Mouse (Mus musculus): ENCODE results near the gene Prkaca. TPM values are rescaled to one million over a fixed set of nuclear protein-coding genes. Genes with fewer than 3 reads are reported as not detected.

Prkaca gene
- total RNA-seq, 2 experiments from 2014 or later: 353 to 360 TPM

- no peak for DNase-seq (ENCODE audit: low spot score)
- intact Hi-C loops (cut with DNase I): no loop called here
Observed at GRCm38 (mm10) chr8:84021569-84021968, 48.8 kb downstream of the Prkaca start.

GRCm38 (mm10) chr8:84023085-84023484, 50.3 kb downstream of the Prkaca start:
- intact Hi-C loops (cut with DNase I): no loop called here
- no peak for DNase-seq (ENCODE audit: low spot score)

GRCm38 (mm10) chr8:84023631-84024030, 50.8 kb downstream of the Prkaca start:
- intact Hi-C loops (cut with DNase I): no loop called here
- DNase-seq (ENCODE audit: low spot score): no peak

GRCm38 (mm10) chr8:84024171-84024570, 51.4 kb downstream of the Prkaca start:
- DNase-seq (ENCODE audit: low spot score): no peak
- intact Hi-C loops (cut with DNase I): no loop called here

GRCm38 (mm10) chr8:84025863-84026262, 53.1 kb downstream of the Prkaca start:
- no peak for DNase-seq (ENCODE audit: low spot score)
- intact Hi-C loops (cut with DNase I): no loop called here

- DNase-seq (ENCODE audit: low spot score): no peak
- intact Hi-C loops (cut with DNase I): no loop called here
Observed at GRCm38 (mm10) chr8:84027449-84027848, 54.7 kb downstream of the Prkaca start.

GRCm38 (mm10) chr8:84029272-84029671, 56.5 kb downstream of the Prkaca start:
- intact Hi-C loops (cut with DNase I): no loop called here
- no peak for DNase-seq (ENCODE audit: low spot score)

- no peak for DNase-seq (ENCODE audit: low spot score)
- intact Hi-C loops (cut with DNase I): no loop called here
Observed at GRCm38 (mm10) chr8:84032777-84033176, 60.0 kb downstream of the Prkaca start.

- intact Hi-C loops (cut with DNase I): loop anchor here (5.0 kb wide), 2 partner anchors 254 to 319 kb away; no protein-coding TSS in a partner anchor
- no peak for DNase-seq (ENCODE audit: low spot score)
Observed at GRCm38 (mm10) chr8:84038015-84038414, 65.2 kb downstream of the Prkaca start.

- DNase-seq (ENCODE audit: low spot score): no peak
- intact Hi-C loops (cut with DNase I): loop anchor here (5.0 kb wide), 2 partner anchors 253 to 318 kb away; no protein-coding TSS in a partner anchor
Observed at GRCm38 (mm10) chr8:84039050-84039449, 66.3 kb downstream of the Prkaca start.

GRCm38 (mm10) chr8:84042066-84042947, 69.5 kb downstream of the Prkaca start, which contains the start of gene Il27ra:
Gene Il27ra (minus strand): TSS chr8:84042589.
- intact Hi-C loops (cut with DNase I): loop anchor here (2.0 to 5.0 kb wide), 3 partner anchors 22 to 140 kb away; partner anchors contain the start of genes Dcaf15 and Gm10643

GRCm38 (mm10) chr8:84042948-84043342, 70.2 kb downstream of the Prkaca start:
- intact Hi-C loops (cut with DNase I): loop anchor here (2.0 to 5.0 kb wide), 3 partner anchors 22 to 139 kb away; partner anchors contain the start of genes Dcaf15 and Gm10643
- DNase-seq (ENCODE audit: low spot score): no peak

More at GRCm38 (mm10) chr8:84042066-84042947, 69.5 kb downstream of the Prkaca start, which contains the start of gene Il27ra:
- DNase-seq (ENCODE audit: low spot score): peak; percentile 54

GRCm38 (mm10) chr8:84044103-84044502, 71.3 kb downstream of the Prkaca start:
- intact Hi-C loops (cut with DNase I): loop anchor here (5.0 kb wide), 2 partner anchors 58 to 138 kb away; partner anchors contain the start of gene Dcaf15
- DNase-seq (ENCODE audit: low spot score): no peak

- intact Hi-C loops (cut with DNase I): loop anchor here (5.0 kb wide), 2 partner anchors 57 to 137 kb away; partner anchors contain the start of gene Dcaf15
- DNase-seq (ENCODE audit: low spot score): no peak
Observed at GRCm38 (mm10) chr8:84044900-84045299, 72.1 kb downstream of the Prkaca start, which contains the start of gene Rln3. Gene Rln3 (minus strand): TSS chr8:84045000.

Small RNA genes lying within 50 kb of the gene (microRNA-seq; reads per million reads assigned to microRNA genes)
- gene Gm44330 (not detected), gene Gm44450 (not detected), gene Mir1199 (5.8 reads per million, percentile 16 among the genes with 10 or more reads in this experiment), gene Mir8111 (5.3 reads per million, percentile 14 among the genes with 10 or more reads in this experiment)

Other genes starting within 250 kb of the Prkaca start
- gene Adgre5, start 231.7 kb upstream of the Prkaca start, total RNA-seq (2021): 10 to 100 TPM; 39.4 to 56.9 TPM
- gene Adgrl1, start 72.9 kb upstream of the Prkaca start, total RNA-seq (2021): 10 to 100 TPM; 12.7 to 17.8 TPM
- gene Gm10644, start 17.8 kb upstream of the Prkaca start, total RNA-seq (2021): under 1 TPM; 0.61 to 0.70 TPM
- gene Asf1b, start 17.5 kb upstream of the Prkaca start, total RNA-seq (2021): 1 to 10 TPM; 1.1 to 1.7 TPM
- gene Samd1, start 24.7 kb downstream of the Prkaca start, total RNA-seq (2021): 10 to 100 TPM; 27.4 to 30.9 TPM
- under 1 TPM in 1 of 2 experiments, not detected in 1; 0.26 TPM for gene 1700067K01Rik, start 28.5 kb downstream of the Prkaca start, total RNA-seq (2021)
- gene 2210011C24Rik, start 39.2 kb downstream of the Prkaca start, total RNA-seq (2021): 1 to 10 TPM; 2.8 to 3.1 TPM
- gene Palm3, start 48.5 kb downstream of the Prkaca start, total RNA-seq (2021): under 1 TPM; 0.28 to 0.36 TPM
- 1 to 10 TPM; 4.0 to 4.2 TPM for gene Il27ra, start 69.6 kb downstream of the Prkaca start, total RNA-seq (2021)
- not detected for gene Rln3, start 72.0 kb downstream of the Prkaca start, total RNA-seq (2021)
- 1 to 10 TPM; 3.2 to 3.3 TPM for gene Gm10643, start 92.1 kb downstream of the Prkaca start, total RNA-seq (2021)
- gene Rfx1, start 93.8 kb downstream of the Prkaca start, total RNA-seq (2021): 1 to 10 TPM; 8.5 to 9.7 TPM
- gene Dcaf15, start 131.8 kb downstream of the Prkaca start, total RNA-seq (2021): 1 to 10 TPM; 5.9 to 7.2 TPM
- not detected for gene Podnl1, start 153.0 kb downstream of the Prkaca start, total RNA-seq (2021)
- gene Cc2d1a, start 174.9 kb downstream of the Prkaca start, total RNA-seq (2021): 10 to 100 TPM; 10.3 to 11.8 TPM
- gene 4930432K21Rik, start 175.0 kb downstream of the Prkaca start, total RNA-seq (2021): under 1 TPM; 0.10 to 0.28 TPM
- 1 to 10 TPM in 1 of 2 experiments, under 1 TPM in 1; 0.73 to 1.4 TPM for gene Nanos3, start 212.2 kb downstream of the Prkaca start, total RNA-seq (2021)

Measured in heart, postnatal 25 days (tissue).